Mouse (Mus musculus): ENCODE data around the gene Tns4. TPM values are rescaled to one million over a fixed set of nuclear protein-coding genes. Genes with fewer than 3 reads are reported as not detected.

The Tns4 gene
- polyA plus RNA-seq, 1 experiment: 0.11 TPM

DNA sequence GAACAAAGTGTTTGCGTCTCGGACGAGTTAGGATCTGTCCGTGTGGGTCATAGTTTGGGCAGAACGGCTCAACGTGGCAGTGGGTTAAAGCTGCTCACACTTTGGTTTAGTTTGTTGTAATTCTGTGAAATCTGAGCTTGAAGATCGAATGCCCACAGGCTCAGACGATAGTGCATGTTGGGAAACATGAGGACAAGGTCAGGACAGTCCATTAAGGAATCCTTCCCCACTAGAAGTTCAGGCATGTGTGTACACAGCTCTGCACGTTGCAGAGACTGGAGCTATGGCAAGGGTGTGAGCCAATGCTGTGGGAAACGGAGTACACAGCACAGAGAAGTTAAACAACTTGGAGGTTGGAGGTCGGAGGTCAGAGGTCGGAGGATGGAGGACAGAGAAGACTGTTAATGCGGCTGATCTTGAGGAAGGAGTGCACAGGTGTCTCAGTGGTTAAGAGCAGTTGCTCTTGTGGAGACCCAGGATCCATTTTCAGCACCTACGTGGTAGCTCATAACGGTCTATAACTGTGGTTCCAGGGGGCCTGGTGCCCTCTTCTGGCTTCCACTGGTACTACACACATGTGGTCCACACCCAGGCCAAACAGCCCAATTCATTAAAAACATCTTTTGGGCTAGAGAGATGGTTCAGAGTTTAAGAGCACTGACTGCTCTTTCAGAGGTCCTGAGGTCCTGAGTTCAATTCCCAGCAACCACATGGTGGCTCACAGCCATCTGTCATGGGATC is 21.4 kb upstream of the Tns4 start:
- no peak overlapping the region for H3K4me3 ChIP-seq
- H3K79me2 ChIP-seq (ENCODE audit: control insufficient read depth, insufficient read depth): no peaks in the 10 kb centered on the region
- H3K4me2 ChIP-seq (ENCODE audit: low read depth): no peak overlapping the region
- no peaks in the 10 kb centered on the region for H3K36me3 ChIP-seq (ENCODE audit: control insufficient read depth, insufficient read depth)
- no peak for TF ChIP-seq TCF3 (IDR thresholded peaks at IDR 0.05; ENCODE audit: insufficient read length, low read depth)
- no peak for TF ChIP-seq CEBPB (IDR thresholded peaks at IDR 0.05; ENCODE audit: insufficient read depth, poor library complexity, severe bottlenecking)
- TF ChIP-seq SRF (IDR thresholded peaks at IDR 0.05; ENCODE audit: control insufficient read depth, insufficient read length, low read depth): no peak
- no peak for TF ChIP-seq REST (IDR thresholded peaks at IDR 0.05; ENCODE audit: insufficient read depth, insufficient read length)
- TF ChIP-seq MAX (IDR thresholded peaks at IDR 0.05; ENCODE audit: low read depth): no peak
- no peak for TF ChIP-seq MYOD1 (IDR thresholded peaks at IDR 0.05; ENCODE audit: control insufficient read depth in 1 of 3, insufficient read length in 2 of 3, low read depth in 2 of 3)
- no peak for TF ChIP-seq POLR2AphosphoS2 (IDR thresholded peaks at IDR 0.05; ENCODE audit: insufficient read length, low read depth)
- TF ChIP-seq E2F4 (IDR thresholded peaks at IDR 0.05; ENCODE audit: insufficient read depth): no peak
- no peak for TF ChIP-seq POLR2A (IDR thresholded peaks at IDR 0.05; ENCODE audit: insufficient read length, low read depth)
- TF ChIP-seq USF1 (IDR thresholded peaks at IDR 0.05; ENCODE audit: low read depth): no peak
- no peak for TF ChIP-seq TCF12 (IDR thresholded peaks at IDR 0.05; ENCODE audit: insufficient read depth, poor library complexity, severe bottlenecking)
- TF ChIP-seq MYOG (IDR thresholded peaks at IDR 0.05; ENCODE audit: control insufficient read depth in 1 of 3, insufficient read depth in 1 of 3, insufficient read length in 2 of 3, low read depth in 2 of 3): no peak
- H3K27me3 ChIP-seq (ENCODE audit: control insufficient read depth, insufficient read depth, insufficient read length): no peaks in the 10 kb centered on the region
- H3ac ChIP-seq (ENCODE audit: control insufficient read depth, insufficient read length): no peak overlapping the region

DNA sequence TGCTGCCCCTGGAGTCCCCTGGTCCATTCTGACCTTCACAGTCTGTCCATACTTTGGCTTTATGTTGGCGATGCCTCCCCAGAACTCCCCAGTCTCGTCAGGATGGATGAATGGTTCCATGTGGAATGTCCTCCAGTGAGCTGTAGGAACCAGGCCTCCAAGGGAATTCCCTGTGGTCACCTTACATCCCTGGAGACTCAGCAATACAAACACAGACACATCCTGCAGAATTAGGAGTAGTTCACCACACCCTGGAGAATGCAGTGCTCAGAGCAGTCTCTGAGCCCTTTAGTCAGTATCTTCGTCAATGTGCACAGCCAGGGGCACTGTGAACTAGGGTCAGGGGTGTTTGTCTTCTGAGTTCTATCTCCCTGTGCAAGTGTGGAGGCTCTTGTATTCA is 19.2 kb upstream of the Tns4 start:
- no peaks in the 10 kb centered on the region for H3K79me2 ChIP-seq (ENCODE audit: control insufficient read depth, insufficient read depth)
- H3K27me3 ChIP-seq (ENCODE audit: control insufficient read depth, insufficient read depth, insufficient read length): no peaks in the 10 kb centered on the region
- TF ChIP-seq MYOD1 (IDR thresholded peaks at IDR 0.05; ENCODE audit: control insufficient read depth in 1 of 3, insufficient read length in 2 of 3, low read depth in 2 of 3) (no peak), USF1 (IDR thresholded peaks at IDR 0.05; ENCODE audit: low read depth) (no peak), MYOG (IDR thresholded peaks at IDR 0.05; ENCODE audit: control insufficient read depth in 1 of 3, insufficient read depth in 1 of 3, insufficient read length in 2 of 3, low read depth in 2 of 3) (no peak), TCF12 (IDR thresholded peaks at IDR 0.05; ENCODE audit: insufficient read depth, poor library complexity, severe bottlenecking) (no peak), MAX (IDR thresholded peaks at IDR 0.05; ENCODE audit: low read depth) (no peak), POLR2AphosphoS2 (IDR thresholded peaks at IDR 0.05; ENCODE audit: insufficient read length, low read depth) (no peak), REST (IDR thresholded peaks at IDR 0.05; ENCODE audit: insufficient read depth, insufficient read length) (no peak), POLR2A (IDR thresholded peaks at IDR 0.05; ENCODE audit: insufficient read length, low read depth) (no peak), SRF (IDR thresholded peaks at IDR 0.05; ENCODE audit: control insufficient read depth, insufficient read length, low read depth) (no peak), CEBPB (IDR thresholded peaks at IDR 0.05; ENCODE audit: insufficient read depth, poor library complexity, severe bottlenecking) (no peak), TCF3 (IDR thresholded peaks at IDR 0.05; ENCODE audit: insufficient read length, low read depth) (no peak), E2F4 (IDR thresholded peaks at IDR 0.05; ENCODE audit: insufficient read depth) (no peak)
- peak overlapping the region; percentile 3 for H3K4me2 ChIP-seq (ENCODE audit: low read depth)
- H3K36me3 ChIP-seq (ENCODE audit: control insufficient read depth, insufficient read depth): no peaks in the 10 kb centered on the region
- no peak overlapping the region for H3K4me3 ChIP-seq
- no peak overlapping the region for H3ac ChIP-seq (ENCODE audit: control insufficient read depth, insufficient read length)

DNA sequence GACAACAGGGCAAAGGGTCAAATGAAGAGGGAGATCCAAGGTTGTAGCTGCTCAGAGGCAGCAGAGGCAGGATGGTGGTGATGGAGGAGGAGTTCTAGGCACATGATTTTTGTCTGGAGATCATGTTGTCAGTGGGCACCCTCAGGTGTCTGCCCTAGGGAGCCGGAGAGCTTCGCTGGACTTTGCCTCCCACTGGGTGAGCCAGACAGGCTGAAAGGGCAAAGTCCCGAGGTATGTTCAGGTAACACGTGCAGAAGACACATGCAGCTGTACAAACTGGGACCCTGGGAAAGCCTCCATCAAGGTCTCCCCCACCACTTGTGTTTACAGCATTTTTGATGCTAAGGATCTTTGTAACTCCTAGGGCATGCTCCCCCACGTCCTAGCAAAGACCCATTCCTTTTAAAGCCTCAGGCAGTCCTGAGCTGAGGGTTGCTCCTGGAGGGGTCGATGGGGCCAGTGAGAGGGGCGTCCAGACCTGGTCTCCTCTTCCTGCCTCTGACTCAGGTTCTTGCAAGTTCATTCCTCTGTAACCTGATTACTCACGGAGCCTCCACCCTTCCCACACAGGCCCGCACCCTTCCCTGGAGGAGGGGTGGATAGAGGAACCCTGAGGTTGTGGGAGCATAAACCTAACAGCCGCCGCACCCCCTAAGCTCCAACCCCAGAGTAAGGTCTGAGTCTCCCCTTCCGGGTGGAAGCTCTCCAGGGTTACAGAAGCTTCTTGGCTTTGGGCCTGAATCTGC is 17.0 kb upstream of the Tns4 start:
- Histone ChIP-seq H3K27me3 (ENCODE audit: control insufficient read depth, insufficient read depth, insufficient read length) (no peaks in the 10 kb centered on the region), H3K4me2 (ENCODE audit: low read depth) (peak overlapping the region; percentile 35), H3K36me3 (ENCODE audit: control insufficient read depth, insufficient read depth) (no peaks in the 10 kb centered on the region), H3K4me3 (no peak overlapping the region), H3K79me2 (ENCODE audit: control insufficient read depth, insufficient read depth) (no peaks in the 10 kb centered on the region), H3ac (ENCODE audit: control insufficient read depth, insufficient read length) (no peak overlapping the region)
- TF ChIP-seq USF1 (IDR thresholded peaks at IDR 0.05; ENCODE audit: low read depth): no peak
- TF ChIP-seq CEBPB (IDR thresholded peaks at IDR 0.05; ENCODE audit: insufficient read depth, poor library complexity, severe bottlenecking): no peak
- TF ChIP-seq TCF12 (IDR thresholded peaks at IDR 0.05; ENCODE audit: insufficient read depth, poor library complexity, severe bottlenecking): no peak

DNA sequence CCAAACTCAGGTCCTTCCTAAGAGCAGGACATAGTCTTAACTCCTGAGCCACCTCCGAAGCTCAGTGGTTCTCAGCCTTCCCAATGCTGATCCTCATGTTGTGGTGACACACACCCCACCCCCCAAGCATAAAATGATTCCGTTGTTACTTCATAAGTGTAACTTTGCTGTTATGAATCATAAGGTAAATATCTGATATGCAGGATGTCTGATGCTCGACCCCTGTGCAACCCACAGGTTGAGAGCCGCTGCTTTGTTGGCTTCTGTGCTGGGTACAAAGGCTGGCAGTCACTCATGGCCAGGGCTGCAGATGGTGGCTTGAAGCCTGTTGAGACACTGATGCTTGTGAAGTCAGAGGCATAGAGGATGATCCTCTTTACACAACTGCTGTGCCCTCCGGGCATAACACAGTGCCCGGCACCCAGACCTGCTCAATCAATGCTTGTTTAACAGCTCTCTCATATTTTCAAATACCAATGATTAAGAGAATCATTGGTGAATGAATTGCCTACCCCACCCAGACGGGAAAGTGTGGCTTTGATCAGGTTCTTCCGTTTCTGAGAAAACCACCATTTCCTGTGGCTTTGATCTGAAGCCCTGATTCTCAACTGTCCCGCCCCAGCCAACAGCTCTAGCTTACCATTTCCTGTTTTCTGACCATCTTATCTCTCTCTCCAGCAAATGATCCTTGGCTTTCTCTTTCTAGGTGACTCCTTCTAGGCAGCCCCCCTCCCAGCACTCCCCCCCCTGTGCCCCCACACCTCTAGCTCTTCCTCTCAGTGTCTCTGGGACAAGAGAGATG is 15.7 kb upstream of the Tns4 start:
- Histone ChIP-seq H3K4me3 (no peak overlapping the region), H3ac (ENCODE audit: control insufficient read depth, insufficient read length) (no peak overlapping the region), H3K36me3 (ENCODE audit: control insufficient read depth, insufficient read depth) (no peaks in the 10 kb centered on the region), H3K79me2 (ENCODE audit: control insufficient read depth, insufficient read depth) (no peaks in the 10 kb centered on the region), H3K4me2 (ENCODE audit: low read depth) (peak overlapping the region; percentile 4), H3K27me3 (ENCODE audit: control insufficient read depth, insufficient read depth, insufficient read length) (no peaks in the 10 kb centered on the region)
- TF ChIP-seq E2F4 (IDR thresholded peaks at IDR 0.05; ENCODE audit: insufficient read depth) (no peak), TCF3 (IDR thresholded peaks at IDR 0.05; ENCODE audit: insufficient read length, low read depth) (no peak), CEBPB (IDR thresholded peaks at IDR 0.05; ENCODE audit: insufficient read depth, poor library complexity, severe bottlenecking) (no peak), POLR2A (IDR thresholded peaks at IDR 0.05; ENCODE audit: insufficient read length, low read depth) (no peak)
